ENCODE assay signal across 8 mouse cellular contexts in genomic region chr7:128592936-128593241, GRCm38 (mm10). TPM values are rescaled to one million over a fixed set of nuclear protein-coding genes. Genes with fewer than 3 reads are reported as not detected.
A peak's percentile ranks its signal among the peaks of the same experiment; 100 is the strongest.
DNase-seq lines count a peak whose midpoint lies in the region; ATAC-seq lines count a peak whose summit lies in the region.

No protein-coding gene starts in this region.

- H3K4me2 ChIP-seq in kidney, embryonic 16.5 days (replicated peaks; ENCODE audit: low read depth, low read length), result peak overlapping the region; percentile 55
- peak overlapping the region; percentile 47 for H3K4me2 ChIP-seq in embryonic facial prominence, embryonic 15.5 days (replicated peaks)
- H3K4me2 ChIP-seq in hindbrain, embryonic 13.5 days, result peak overlapping the region; percentile 47
- peak overlapping the region; percentile 43 for H3K4me2 ChIP-seq in midbrain, embryonic 15.5 days

- H3K9ac ChIP-seq in kidney, embryonic 16.5 days (replicated peaks; ENCODE audit: low read length), result no peak overlapping the region
- H3K9ac ChIP-seq in embryonic facial prominence, embryonic 15.5 days, result no peak overlapping the region
- peak overlapping the region; percentile 49; the same call in 1 of the 2 replicates for H3K9ac ChIP-seq in hindbrain, embryonic 13.5 days
- 0 out of 2 replicates have a peak overlapping the region, but pooled peaks have one; percentile 14 for H3K9ac ChIP-seq in midbrain, embryonic 15.5 days

- 6% methylated on average over 6 of the region's 6 CpGs for WGBS in kidney, embryonic 16.5 days
- WGBS in embryonic facial prominence, embryonic 15.5 days, result 12% methylated on average over 6 of the region's 6 CpGs
- WGBS in hindbrain, embryonic 13.5 days, result 2% methylated on average over 6 of the region's 6 CpGs
- WGBS in midbrain, embryonic 15.5 days, result 2% methylated on average over 6 of the region's 6 CpGs

- peak overlapping the region; percentile 34 for H3K4me3 ChIP-seq in kidney, embryonic 16.5 days (ENCODE audit: low read length)
- no peak overlapping the region for H3K4me3 ChIP-seq in embryonic facial prominence, embryonic 15.5 days (replicated peaks)
- peak overlapping the region; percentile 22; the same call in 1 of the 2 replicates for H3K4me3 ChIP-seq in hindbrain, embryonic 13.5 days
- H3K4me3 ChIP-seq in midbrain, embryonic 15.5 days, result peak overlapping the region; percentile 11; the same call in 1 of the 2 replicates

- no peaks in the 10 kb centered on the region for H3K36me3 ChIP-seq in kidney, embryonic 16.5 days (ENCODE audit: insufficient read depth, low read length)
- H3K36me3 ChIP-seq in embryonic facial prominence, embryonic 15.5 days, result no peaks in the 10 kb centered on the region
- no peaks in the 10 kb centered on the region for H3K36me3 ChIP-seq in hindbrain, embryonic 13.5 days
- H3K36me3 ChIP-seq in midbrain, embryonic 15.5 days (replicated peaks), result no peaks in the 10 kb centered on the region

- peak overlapping the region; percentile 11 for H3K27ac ChIP-seq in kidney, embryonic 16.5 days (ENCODE audit: low read length)
- H3K27ac ChIP-seq in embryonic facial prominence, embryonic 15.5 days (replicated peaks), result peak overlapping the region; percentile 68
- H3K27ac ChIP-seq in hindbrain, embryonic 13.5 days, result peak overlapping the region; percentile 88
- H3K27ac ChIP-seq in midbrain, embryonic 15.5 days, result peak overlapping the region; percentile 81

- H3K27me3 ChIP-seq in kidney, embryonic 16.5 days (ENCODE audit: insufficient read depth, low read length), result no peaks in the 10 kb centered on the region
- H3K27me3 ChIP-seq in embryonic facial prominence, embryonic 15.5 days, result no peaks in the 10 kb centered on the region
- H3K27me3 ChIP-seq in hindbrain, embryonic 13.5 days, result no peaks in the 10 kb centered on the region
- no peaks in the 10 kb centered on the region for H3K27me3 ChIP-seq in midbrain, embryonic 15.5 days (replicated peaks)

- DNase-seq in kidney, postnatal 36 days, result no peak
- DNase-seq in thymus, postnatal 25 days, result no peak
- DNase-seq in urinary bladder, postnatal 14 days (ENCODE audit: low spot score), result no peak
- no peak for DNase-seq in left cerebral cortex, adult 9 months (ENCODE audit: low spot score in 2 of 2)

- peak; percentile 28; the same call in 1 of the 2 replicates for ATAC-seq in kidney, embryonic 16.5 days (ENCODE audit: low FRiP score, low TSS enrichment)
- ATAC-seq in embryonic facial prominence, embryonic 15.5 days (ENCODE audit: insufficient number of reproducible peaks, low FRiP score, low TSS enrichment, low read depth), result no peak
- no peak for ATAC-seq in hindbrain, embryonic 13.5 days (ENCODE audit: low FRiP score)
- ATAC-seq in midbrain, embryonic 15.5 days (replicated peaks), result 0 out of 2 replicates have a peak, but pooled peaks have one; percentile 46

- H3K4me1 ChIP-seq in kidney, embryonic 16.5 days (ENCODE audit: insufficient read depth, low read length), result peaks cover 21% of the 10 kb centered on the region
- H3K4me1 ChIP-seq in embryonic facial prominence, embryonic 15.5 days, result peaks cover 17% of the 10 kb centered on the region
- H3K4me1 ChIP-seq in hindbrain, embryonic 13.5 days (replicated peaks), result peaks cover 37% of the 10 kb centered on the region
- peaks cover 26% of the 10 kb centered on the region for H3K4me1 ChIP-seq in midbrain, embryonic 15.5 days

- 0 out of 2 replicates have a peak, but pooled peaks cover 3% of the 10 kb centered on the region for H3K9me3 ChIP-seq in kidney, embryonic 16.5 days (ENCODE audit: low read length)
- no peaks in the 10 kb centered on the region for H3K9me3 ChIP-seq in embryonic facial prominence, embryonic 15.5 days (replicated peaks)
- H3K9me3 ChIP-seq in hindbrain, embryonic 13.5 days, result 0 out of 2 replicates have a peak, but pooled peaks cover 3% of the 10 kb centered on the region
- no peaks in the 10 kb centered on the region for H3K9me3 ChIP-seq in midbrain, embryonic 15.5 days

RNA-seq across cellular contexts. Expression of gene Inpp5f, which starts 18.2 kb away (rescaled TPM):
- polyA plus RNA-seq in kidney, embryonic 16.5 days (2015; fragmentation: Nextera tagmentation; extraction: Ambion mirVana), result 24.5 and 25.9 TPM in 2 replicates
- 15.6 and 18.8 TPM in 2 replicates for polyA plus RNA-seq in embryonic facial prominence, embryonic 15.5 days (2015; fragmentation: Nextera tagmentation; extraction: Ambion mirVana)
- polyA plus RNA-seq in hindbrain, embryonic 13.5 days (2015; fragmentation: Nextera tagmentation; extraction: Ambion mirVana), result 305 and 308 TPM in 2 replicates
- polyA plus RNA-seq in midbrain, embryonic 15.5 days (2015; fragmentation: Nextera tagmentation; extraction: Ambion mirVana), result 414 and 450 TPM in 2 replicates

Comparison
In these comparisons a context has a peak if more than half of its experiments do, and no peak if none do; other contexts are left out.
1. ATAC-seq: peak in kidney, embryonic 16.5 days (single experiment) and midbrain, embryonic 15.5 days (single experiment); none in embryonic facial prominence, embryonic 15.5 days (single experiment) and hindbrain, embryonic 13.5 days (single experiment).
2. H3K27ac ChIP-seq: peak in every context shown above with its lines; median percentile 88 in hindbrain, embryonic 13.5 days; 81 in midbrain, embryonic 15.5 days; 68 in embryonic facial prominence, embryonic 15.5 days; 11 in kidney, embryonic 16.5 days.
3. H3K9ac ChIP-seq: peak in hindbrain, embryonic 13.5 days (single experiment) and midbrain, embryonic 15.5 days (single experiment); none in kidney, embryonic 16.5 days (single experiment) and embryonic facial prominence, embryonic 15.5 days (single experiment).
4. RNA of gene Inpp5f, which starts 18.2 kb away (polyA plus RNA-seq): 414 to 450 TPM in midbrain, embryonic 15.5 days and 305 to 308 TPM in hindbrain, embryonic 13.5 days; 24.5 to 25.9 TPM in kidney, embryonic 16.5 days and 15.6 to 18.8 TPM in embryonic facial prominence, embryonic 15.5 days; every median in the first group is over 10 times any median in the second.
5. Peak in every context shown above with its lines, with median percentiles within 50 percentile points of each other: H3K4me2 ChIP-seq.